Mouse (Mus musculus): ENCODE results near the gene Jund.

Jund gene

DNA sequence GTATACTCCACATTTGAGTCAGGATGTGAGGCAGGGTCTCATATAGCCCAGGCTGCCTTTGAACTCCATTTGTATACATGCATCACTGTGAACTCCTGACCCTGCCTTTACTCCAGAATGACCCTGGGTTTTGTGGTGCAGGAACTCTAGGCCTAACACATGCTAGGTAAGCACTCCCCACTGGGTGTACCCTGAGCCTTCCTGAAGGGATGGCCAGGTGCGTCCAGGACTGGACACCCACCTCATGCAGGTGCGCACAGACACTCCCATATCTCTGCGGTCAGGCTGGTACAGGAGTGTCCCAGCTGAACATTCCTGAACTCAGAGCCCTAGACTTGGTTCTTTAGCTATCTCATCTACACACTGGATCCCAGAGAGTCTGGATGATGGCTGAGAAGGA lies 24.6 kb upstream of the Jund start:
- DNase-seq (ENCODE audit: inconsistent age in 2 of 2, low spot score in 1 of 2) = no peak

DNA sequence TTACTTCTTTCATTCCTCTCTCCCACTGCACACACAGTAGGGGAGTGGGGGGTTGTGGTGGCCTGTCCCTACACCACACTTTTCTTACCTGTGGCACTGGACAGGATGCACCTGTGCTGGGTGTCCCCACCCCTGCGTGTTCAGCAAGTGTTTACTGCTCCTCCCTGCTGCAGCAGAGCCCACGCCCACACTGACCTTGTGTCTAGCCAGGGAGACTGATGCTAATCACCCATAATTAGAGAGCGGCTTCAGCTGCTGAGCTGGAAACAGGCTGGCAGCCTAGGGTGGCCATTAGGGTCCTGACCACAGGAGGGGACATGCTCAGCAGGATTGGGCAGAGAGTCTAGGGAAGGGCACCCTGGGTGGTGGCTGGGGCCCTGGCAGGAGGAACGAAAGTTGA lies 24.0 kb upstream of the Jund start:
- DNase-seq (ENCODE audit: inconsistent age in 2 of 2, low spot score in 1 of 2) = peak in 1 of 2 experiments; percentile 67

DNA sequence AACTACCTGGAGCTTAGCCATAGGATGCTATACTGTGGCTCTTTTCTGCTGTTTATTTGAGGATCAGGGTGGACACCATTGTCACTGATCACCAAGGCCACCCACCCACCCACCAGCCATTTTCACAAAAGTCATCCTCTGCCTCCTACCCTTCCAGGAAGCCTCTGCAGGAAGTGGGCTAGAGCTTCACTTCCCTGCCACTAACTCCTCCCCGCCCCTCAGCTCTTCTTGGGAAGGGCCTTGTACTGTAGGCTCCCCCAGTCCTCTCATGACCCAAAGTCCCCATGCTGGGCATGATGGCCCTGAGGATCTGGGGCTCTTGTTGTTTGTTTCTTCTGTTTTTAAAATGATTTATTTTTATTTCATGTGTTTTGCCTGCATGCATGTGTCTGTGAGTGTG lies 23.4 kb upstream of the Jund start:
- DNase-seq (ENCODE audit: inconsistent age in 2 of 2, low spot score in 1 of 2) = no peak

DNA sequence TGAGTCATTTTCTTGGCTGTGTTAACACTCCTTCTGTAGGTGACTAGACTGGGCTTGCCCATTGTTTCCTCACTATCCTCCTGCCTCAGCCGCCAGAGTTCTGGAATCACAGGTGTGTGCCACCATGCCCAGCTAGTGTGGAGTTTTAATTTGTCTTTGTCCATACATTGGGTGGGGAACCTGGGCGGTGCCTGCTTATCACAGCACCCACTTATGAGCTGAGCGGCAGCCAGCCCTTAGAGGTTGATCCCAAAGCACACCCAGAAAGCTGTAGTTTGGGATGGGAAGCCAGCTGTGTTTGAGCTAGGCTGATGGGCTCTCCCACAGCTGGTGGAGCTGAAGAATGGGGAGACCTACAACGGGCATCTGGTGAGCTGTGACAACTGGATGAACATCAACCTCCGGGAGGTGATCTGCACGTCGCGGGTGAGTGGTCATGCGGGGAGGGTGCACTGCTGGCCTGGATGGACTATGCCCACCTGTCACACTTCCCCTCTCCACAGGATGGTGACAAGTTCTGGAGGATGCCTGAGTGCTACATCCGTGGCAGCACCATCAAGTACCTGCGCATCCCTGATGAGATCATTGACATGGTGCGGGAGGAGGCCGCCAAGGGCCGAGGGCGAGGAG lies 21.2 kb upstream of the Jund start:
- DNase-seq (ENCODE audit: inconsistent age in 2 of 2, low spot score in 1 of 2) = no peak

DNA sequence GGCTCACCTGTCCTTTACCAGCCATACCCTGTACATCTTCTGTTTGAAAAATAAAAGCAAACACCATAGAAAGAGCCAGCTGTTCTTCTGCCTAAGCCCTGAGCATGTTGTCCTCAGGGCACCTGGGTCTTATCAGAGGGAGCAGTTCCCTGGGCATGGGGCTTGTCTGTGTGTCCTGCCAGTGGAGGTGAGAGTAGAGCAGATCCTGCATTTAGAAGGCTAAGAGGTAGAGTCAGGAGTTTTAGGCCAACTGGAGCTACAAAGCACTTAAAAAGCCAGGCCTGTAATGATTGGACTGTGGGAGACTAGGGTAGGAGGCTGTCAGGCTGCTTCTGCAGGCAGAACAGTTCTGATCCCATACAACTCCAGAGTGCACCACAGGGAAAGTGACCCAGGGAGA lies 20.1 kb upstream of the Jund start:
- DNase-seq (ENCODE audit: inconsistent age in 2 of 2, low spot score in 1 of 2) = no peak

DNA sequence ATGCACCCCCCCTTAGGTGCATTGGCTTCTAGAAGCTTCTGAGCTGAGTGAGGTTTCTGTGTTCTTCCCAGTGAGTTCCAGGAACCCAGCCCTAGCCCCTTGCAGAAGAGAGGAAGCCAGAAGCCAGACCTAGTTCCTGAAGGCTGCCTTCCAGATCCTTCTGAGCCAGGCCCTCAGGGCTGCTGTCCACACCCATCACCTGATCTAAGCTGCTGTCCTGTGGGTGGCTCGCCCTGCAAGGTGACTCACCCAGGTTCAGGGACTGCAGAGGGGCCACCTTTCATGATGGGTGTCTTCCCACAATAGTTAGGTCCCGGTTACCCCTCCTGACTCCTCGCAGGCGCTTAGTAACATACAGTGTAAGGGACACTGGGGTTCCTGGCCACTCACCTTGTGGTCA lies 19.3 kb upstream of the Jund start:
- DNase-seq (ENCODE audit: inconsistent age in 2 of 2, low spot score in 1 of 2) = no peak

DNA sequence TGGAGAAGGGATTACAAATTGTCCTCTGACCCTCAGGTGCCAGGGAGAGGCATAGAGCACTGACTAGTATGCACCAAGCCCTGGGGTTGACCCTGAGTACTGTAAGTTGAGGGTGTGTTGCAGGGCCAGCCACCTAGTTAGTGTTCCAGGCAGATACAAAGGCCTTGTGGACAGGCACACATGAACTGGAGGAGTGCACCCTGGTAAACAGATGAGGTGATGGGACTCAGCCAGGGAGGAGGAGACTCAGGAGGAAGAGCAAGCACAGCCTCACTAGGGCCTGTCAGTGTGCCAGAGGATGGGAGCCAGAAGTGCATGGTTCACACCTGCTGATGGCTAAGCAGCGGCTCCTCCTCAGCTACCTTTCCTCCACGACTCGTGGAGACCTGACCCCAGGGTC lies 18.7 kb upstream of the Jund start:
- DNase-seq (ENCODE audit: inconsistent age in 2 of 2, low spot score in 1 of 2) = no peak

DNA sequence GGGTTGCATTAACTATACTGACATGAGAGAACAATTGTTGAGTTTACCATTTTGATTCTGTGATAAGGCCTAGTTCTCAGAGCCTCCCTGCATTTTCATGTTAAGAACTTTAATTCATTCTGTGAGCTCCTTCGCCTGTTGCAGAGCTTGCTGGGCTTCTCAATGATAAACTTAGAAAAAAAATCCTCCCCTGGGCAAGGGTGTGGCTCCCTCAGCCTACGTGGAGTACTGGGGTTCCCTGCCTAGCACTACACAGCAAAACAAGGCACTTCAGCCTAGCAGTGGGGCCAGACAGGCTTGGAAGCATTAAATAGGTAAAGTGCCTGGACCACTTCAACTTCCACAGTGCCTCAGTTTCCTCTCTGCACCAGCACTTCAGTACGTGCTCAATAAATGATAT lies 17.3 kb upstream of the Jund start:
- no peak for DNase-seq (ENCODE audit: inconsistent age in 2 of 2, low spot score in 1 of 2)

DNA sequence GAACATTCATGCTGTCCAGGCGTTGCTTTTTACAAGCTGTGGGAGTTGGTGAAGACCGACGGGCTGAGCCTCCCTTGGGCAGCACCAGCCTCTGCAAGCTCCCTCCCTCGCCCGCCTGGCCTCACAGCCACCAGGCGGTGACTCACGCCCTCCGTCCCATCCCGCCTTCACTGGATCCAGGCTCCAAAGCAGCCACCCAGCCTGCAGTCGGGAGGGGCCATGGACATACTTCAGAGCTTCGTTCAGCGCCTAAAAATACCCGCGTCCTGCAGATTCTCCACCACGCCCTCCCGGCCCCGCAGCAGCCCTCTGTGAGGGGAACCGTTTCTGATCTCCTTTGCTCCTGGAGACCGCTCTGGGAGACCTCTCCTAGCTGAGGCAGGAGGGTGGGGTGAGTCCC lies 16.6 kb upstream of the Jund start:
- peak; percentile 93 to 95 for DNase-seq (ENCODE audit: inconsistent age in 2 of 2, low spot score in 1 of 2)

DNA sequence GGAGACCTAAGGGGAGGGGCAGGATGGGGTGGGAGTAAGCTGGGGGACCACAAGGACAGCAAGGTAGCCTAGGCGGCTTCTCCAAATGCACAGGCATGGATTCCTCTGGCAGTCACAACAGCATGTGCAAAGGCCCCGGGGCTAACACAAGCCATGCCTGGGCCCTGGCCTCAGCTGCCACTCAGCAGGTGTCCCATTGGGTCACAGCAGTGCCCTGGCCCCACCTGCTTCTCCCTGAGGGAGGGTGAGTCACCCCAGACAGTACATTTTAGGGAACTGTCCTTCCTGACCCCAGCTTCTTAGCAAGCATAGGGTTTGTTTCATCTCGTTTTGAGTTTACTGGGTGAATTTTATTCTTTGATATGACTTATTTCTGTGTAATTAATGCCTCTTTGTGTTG lies 16.1 kb upstream of the Jund start:
- DNase-seq (ENCODE audit: inconsistent age in 2 of 2, low spot score in 1 of 2) = peak in 1 of 2 experiments; percentile 66

DNA sequence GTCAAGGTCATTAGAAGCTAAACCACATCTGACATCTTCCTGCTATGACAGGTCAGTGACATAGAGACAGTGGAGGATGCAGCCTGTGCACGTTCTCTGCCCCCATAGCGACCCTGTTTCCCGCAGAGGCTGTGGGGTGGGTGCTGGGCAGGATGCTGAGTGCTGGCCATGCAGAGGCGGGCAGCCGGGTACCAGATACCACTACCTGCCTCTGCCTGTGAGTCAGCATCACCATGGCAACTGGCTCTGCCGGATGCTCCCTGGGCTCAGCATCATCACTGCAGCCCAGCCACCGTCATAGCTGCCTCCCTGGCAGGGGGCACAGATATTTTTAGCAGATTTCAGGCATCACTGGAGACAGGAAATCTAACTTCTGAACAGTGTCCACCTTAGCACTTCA lies 14.5 kb upstream of the Jund start:
- no peak for DNase-seq (ENCODE audit: inconsistent age in 2 of 2, low spot score in 1 of 2)

DNA sequence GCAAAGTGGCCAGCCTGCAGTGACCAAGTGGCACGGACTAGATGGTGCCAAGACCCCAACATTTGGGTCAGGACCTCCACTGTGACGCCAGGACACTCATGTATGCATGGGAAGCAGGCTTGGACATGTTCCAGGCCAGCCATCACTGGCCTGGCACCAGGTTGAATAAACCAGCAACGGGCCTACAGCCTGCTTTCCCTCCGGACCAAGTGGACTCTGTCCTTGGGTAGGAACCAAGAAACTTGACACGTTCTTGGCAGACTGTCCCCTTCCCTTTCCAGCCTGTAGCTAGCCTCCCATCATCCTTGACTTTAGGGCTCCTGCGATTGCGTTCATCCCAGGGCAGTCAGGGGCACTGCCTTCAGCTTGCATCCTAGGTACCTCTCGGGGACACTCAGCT lies 11.2 kb upstream of the Jund start:
- peak; percentile 90 to 96 for DNase-seq (ENCODE audit: inconsistent age in 2 of 2, low spot score in 1 of 2)

DNA sequence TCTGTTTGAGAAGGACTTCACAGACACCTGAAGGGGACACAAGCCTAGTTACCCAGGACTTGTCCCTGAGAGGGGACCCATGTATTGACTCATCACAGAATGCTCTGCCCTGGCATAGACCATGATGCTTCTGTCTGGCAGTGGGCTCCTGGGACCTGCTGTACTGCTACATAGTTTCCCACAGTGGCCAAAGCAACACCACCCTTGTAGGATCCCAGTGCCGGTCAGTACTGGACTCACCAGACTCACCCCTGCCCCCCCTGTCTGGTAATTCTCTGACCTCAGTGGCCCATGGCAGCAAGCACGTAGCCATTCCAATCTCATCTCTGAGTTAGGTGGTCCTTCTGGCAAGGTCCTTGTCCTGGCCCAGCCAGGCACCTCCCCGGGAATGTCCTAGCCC lies 10.6 kb upstream of the Jund start:
- no peak for DNase-seq (ENCODE audit: inconsistent age in 2 of 2, low spot score in 1 of 2)

DNA sequence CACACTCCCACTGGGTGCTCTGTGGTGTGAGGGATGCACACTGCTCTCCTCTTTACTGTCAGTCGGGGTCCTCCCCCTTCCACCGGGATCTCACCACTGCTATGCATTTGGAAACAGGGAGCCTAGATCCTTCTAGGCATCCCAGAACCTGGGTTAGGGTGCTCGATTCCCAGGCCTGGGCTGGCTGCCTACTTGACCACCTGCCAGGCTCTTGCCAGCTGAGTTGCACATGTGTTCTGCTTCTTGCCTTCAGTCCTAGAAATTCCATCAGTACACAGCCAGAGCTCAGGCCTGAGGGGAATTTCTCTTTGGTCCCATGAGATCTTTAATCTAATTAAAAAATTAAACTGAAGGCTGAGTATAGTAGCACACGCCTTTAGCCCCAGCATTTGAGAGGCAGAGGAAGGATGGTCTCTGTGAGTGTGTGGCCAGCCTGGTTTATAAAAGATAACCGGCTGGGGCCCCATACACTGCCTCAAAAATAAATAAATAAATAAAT lies 8.8 kb upstream of the Jund start:
- no peak for DNase-seq (ENCODE audit: inconsistent age in 2 of 2, low spot score in 1 of 2)

DNA sequence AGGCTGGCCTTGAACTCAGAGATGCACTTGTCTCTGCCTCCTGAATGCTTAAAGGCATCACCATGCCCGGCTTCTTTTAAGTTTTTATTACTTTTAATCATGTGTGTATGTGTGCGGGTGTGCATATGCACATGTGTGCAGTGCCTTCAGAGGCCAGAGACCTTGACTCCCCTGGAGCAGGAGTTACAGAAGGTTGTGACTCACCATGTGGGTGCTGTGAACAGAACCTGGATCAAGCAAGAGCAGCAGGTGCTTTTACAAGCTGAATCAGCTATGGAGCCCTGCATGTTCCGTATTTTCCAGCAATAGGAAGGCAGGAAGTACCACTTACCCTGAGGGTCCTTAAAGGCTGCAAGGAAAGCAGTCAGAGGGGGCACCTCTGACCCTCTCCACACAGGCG lies 7.5 kb upstream of the Jund start:
- no peak for DNase-seq (ENCODE audit: inconsistent age in 2 of 2, low spot score in 1 of 2)

DNA sequence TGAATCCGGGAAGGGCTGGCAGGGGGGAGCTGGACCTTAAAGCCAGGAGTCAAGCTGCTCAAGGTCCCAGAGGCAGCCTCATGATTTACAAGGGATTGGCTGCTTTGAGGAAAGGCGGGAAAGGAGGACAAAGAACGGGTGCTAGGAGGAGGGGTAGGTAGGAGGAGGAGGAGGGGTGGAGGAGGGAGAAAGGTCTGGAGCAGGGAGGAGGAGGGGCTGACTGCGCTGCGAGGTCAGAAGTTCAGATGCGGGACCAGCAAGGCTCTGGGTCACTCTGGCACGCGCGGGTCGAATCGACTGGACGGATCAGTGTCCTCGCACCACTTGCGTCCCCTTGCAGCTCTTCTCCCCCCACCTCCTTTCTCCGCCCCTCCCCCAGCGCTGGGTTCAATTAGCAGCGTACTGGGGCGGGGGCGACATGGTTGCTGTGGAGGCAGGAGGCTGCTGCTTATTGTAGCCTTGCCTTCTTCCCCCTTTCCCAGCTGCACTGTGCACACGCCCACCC lies 7.0 kb upstream of the Jund start:
- no peak for DNase-seq (ENCODE audit: inconsistent age in 2 of 2, low spot score in 1 of 2)

DNA sequence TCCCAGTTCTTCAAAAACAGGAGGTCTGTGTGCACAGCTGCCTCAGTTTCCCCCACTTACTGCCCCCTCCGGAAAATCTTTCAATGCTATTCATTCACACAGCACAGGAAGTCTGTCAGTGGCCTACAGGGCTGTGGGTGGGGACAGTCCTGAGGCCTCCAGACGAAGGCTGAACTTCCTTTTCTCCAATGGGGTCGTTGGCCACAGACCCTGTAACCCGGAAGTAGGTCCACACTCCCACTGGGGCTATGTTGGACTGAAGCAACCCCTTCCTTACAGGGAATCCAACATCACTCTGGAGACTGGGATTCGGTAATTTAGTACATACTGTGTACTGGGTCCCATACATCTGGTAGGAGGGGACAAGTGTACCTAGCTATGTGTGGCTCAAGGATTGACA lies 5.1 kb upstream of the Jund start:
- no peak for DNase-seq (ENCODE audit: inconsistent age in 2 of 2, low spot score in 1 of 2)

DNA sequence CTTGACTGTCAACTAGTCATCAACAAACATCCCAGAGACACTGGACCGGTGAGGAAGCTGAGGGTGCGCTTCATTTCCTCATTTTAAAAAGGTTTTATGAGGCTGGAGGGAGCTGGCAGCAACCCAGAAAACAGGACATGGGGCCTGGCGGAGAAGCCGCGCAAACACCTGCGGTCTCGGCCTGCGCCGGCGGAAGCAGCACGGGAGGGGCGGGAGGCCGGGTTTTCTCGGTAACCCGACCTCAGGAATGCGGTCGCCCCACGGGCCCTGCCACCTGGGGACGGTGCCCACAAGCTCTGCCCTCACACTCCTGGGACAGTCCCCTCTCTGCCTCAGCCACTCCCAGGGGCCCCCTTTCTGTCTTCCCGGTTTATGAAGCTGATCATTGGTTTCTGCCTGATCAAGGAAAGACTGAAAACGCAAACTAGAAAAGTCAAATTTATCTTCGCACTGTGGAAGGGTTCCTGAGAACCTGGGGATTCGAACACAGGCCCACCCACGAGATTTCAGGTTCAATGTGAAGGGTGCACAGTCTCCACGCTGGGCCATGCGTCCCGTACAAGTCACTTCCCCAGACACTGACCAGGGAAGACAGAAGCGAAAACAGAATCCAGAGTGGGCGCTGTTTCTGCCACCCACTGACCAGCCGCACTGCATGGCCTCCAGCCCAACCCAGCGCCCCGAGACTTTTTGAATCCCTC lies 3.3 kb upstream of the Jund start:
- DNase-seq (ENCODE audit: inconsistent age in 2 of 2, low spot score in 1 of 2) = no peak

DNA sequence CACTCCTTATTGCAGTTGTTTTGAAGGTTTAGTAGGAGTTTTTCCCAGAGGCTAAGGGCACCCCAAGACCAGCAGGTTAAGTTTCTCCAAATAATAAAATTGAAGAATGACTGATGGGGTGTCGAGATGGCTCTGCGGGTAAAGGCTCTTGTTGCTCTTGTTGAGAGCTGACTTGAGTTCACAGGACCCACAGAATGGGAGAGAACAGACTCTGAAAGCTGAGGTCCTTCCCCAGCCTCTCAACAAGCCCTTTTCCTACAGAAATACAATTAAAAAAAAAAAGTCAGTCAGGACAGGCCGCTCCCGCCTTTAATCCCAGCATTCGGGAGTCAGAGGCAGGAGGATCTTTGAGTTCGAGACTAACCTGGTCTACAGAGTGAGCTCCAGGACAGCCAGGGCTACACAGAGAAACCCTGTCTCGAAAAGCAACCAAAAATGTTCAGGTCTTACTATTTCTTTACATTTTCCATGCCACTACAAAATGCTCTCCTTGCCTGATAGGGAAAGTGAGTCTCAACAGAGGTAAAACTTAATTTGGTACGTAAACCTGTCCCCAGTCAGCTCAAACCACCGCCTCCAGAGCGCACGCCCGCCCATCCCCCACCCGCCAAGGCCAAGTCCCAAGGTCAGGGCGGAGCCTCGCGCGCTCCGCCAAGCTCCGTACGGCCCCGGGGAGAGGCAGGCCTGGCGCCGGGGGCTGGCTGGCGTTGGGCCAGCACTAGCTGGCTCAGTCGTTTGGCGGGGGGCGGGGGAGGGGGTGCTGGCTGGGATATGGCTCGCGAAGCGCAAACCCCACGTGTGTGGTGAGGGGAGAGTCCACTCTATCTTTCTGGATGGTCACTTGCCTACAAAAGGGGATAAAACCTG lies 2.5 kb upstream of the Jund start:
- peak; percentile 85 to 94 for DNase-seq (ENCODE audit: inconsistent age in 2 of 2, low spot score in 1 of 2)

DNA sequence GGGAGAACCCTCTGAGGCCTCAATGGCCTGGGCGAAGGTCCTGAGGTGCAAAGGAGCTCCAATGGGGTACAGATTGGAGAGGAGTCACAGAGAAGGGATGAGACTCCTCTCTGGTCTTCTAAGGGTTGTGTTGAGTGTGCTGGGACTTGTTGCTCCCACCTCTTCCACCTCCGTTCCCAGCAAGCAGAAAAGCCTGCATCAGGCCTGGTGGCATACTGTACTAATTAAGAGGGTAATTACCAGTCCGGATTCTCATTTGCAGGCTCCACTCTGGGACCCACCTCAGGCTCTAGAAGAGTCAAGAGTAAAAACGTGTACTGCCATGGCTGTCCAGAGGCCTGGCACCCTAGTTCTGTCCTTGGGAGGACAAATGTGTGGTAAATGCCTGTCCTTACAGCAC lies 1.8 kb upstream of the Jund start:
- peak in 1 of 2 experiments; percentile 78 for DNase-seq (ENCODE audit: inconsistent age in 2 of 2, low spot score in 1 of 2)

DNA sequence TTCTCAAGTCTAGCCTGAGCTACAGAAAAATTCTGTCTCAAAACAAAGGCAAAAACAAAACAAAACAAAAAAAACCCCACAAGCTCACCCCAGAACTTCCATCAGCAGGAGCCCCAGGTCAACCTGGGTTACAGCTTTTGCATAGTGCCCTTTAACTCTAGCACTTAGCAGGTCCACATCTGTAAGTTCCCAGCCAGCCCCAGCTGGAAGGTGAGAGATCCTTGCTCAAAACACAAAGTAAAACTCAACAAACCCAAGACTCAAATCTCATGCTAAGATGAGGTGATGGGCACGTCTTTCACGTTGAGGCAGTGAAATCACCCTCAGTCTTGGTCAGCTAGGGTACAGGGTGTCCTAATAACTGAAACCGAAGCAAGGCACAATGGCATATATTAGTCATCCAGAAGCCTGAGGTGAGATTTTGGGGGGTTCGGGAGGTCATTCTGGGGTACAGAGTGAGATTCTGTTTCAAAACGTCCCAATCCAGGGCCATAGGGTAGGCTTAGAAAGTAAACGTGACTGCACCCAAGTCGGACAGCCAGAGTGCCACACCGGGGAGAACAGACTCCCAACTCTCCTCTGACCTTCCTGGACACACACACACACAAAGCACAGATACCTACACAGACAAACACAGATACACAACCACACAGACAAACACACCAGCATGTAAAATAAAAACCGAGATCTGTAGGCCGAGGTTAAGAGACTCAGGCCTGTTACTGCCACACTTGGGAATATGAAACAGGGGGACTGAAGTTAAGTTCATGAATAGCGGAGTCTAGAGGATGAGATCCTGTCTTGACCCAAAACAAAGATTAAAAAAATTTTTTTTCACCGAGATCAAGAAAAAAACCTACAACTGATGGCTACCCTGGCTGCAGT lies 1.1 kb upstream of the Jund start:
- peak in 1 of 2 experiments; percentile 76 for DNase-seq (ENCODE audit: inconsistent age in 2 of 2, low spot score in 1 of 2)
